Mouse (Mus musculus) ES-E14 (cell line): ENCODE results near the gene Fut11. TPM values are rescaled to one million over a fixed set of nuclear protein-coding genes. Genes with fewer than 3 reads are reported as not detected.

ENCODE experiments used
- DNase-seq: peaks from one replicate; pipeline ENCODE4 v3.0.0-alpha.2; 2013; ENCODE audit warnings: low read depth, low spot score
- H3K27ac ChIP-seq: 2 replicates; pipeline ENCODE4 v1.5.1; 2012; ENCODE audit warnings: low read depth, mild to moderate bottlenecking, low read length, moderate library complexity, mixed read lengths; ENCODE audit not compliant: poor library complexity, insufficient read depth, severe bottlenecking
- H3K36me3 ChIP-seq: 2 replicates; pipeline ENCODE4 v1.6.1; 2012; ENCODE audit warnings: mild to moderate bottlenecking, low read length, moderate library complexity, mixed read lengths; ENCODE audit not compliant: control insufficient read depth, poor library complexity, insufficient read depth, severe bottlenecking
- H3K4me1 ChIP-seq, 2 experiments: fragments of 150-350 bp in 1 of 2; sonication (generic) in 1 of 2; 2 replicates each; pipeline ENCODE4 v1.6.1; 2012; ENCODE audit warnings: low read length in 2 of 2, mild to moderate bottlenecking in 1 of 2, mixed read lengths in 1 of 2; ENCODE audit not compliant: control insufficient read depth in 2 of 2, insufficient read depth in 2 of 2, poor library complexity in 1 of 2
- H3K4me3 ChIP-seq, 2 experiments: fragments of 150-350 bp in 1 of 2; sonication (generic) in 1 of 2; 2 replicates each; pipeline ENCODE4 v1.5.1; 2012; ENCODE audit warnings: low read length in 2 of 2, low read depth in 1 of 2, mild to moderate bottlenecking in 1 of 2, mixed read lengths in 1 of 2; ENCODE audit not compliant: insufficient read depth in 1 of 2, poor library complexity in 1 of 2, severe bottlenecking in 1 of 2
- H3K9ac ChIP-seq: 2 replicates; pipeline ENCODE4 v1.6.1; 2012; ENCODE audit warnings: low read depth, mild to moderate bottlenecking, low read length, mixed read lengths; ENCODE audit not compliant: poor library complexity, insufficient read depth, severe bottlenecking
- H3K9me3 ChIP-seq: fragments of 150-350 bp; sonication (generic); 2 replicates; pipeline ENCODE4 v1.6.1; 2012; ENCODE audit warnings: low read depth, mild to moderate bottlenecking, low read length; ENCODE audit not compliant: control insufficient read depth, insufficient read depth
- CHD2 ChIP-seq: IDR thresholded peaks from 2 replicates; pipeline ENCODE4 v1.6.1; 2014; ENCODE audit warnings: mild to moderate bottlenecking, low read depth, low read length, inconsistent platforms
- HCFC1 ChIP-seq: IDR thresholded peaks from 2 replicates; pipeline ENCODE4 v1.6.1; 2012; ENCODE audit warnings: low read length, inconsistent platforms, borderline replicate concordance; ENCODE audit not compliant: insufficient read depth
- MAFK ChIP-seq: IDR thresholded peaks from 2 replicates; pipeline ENCODE4 v1.6.1; 2014; ENCODE audit warnings: mild to moderate bottlenecking, low read depth, low read length, inconsistent platforms; ENCODE audit not compliant: insufficient read depth
- ZC3H11A ChIP-seq: IDR thresholded peaks from 2 replicates; pipeline ENCODE4 v1.6.1; 2012; ENCODE audit warnings: low read depth, mild to moderate bottlenecking, inconsistent platforms, low read length, borderline replicate concordance
- ZNF384 ChIP-seq: IDR thresholded peaks from 2 replicates; pipeline ENCODE4 v1.6.1; 2012; ENCODE audit warnings: low read depth, low read length, inconsistent platforms
- in situ Hi-C, 2 experiments: fragments of 600-800 bp; cut with MboI; formaldehyde crosslinking; loops; one replicate each; pipeline ENCODE4 v1.15.1; 2025; ENCODE audit warnings: low sequenced_read_pairs in 2 of 2, inconsistent platforms in 1 of 2; ENCODE audit not compliant: unreplicated experiment in 2 of 2
- total RNA-seq: library from RNA; depleted of rRNA; stranded (reverse); fragments of 300-350 nt; gene quantifications from 2 replicates; pipeline ENCODE4 v1.2.3, GENCODE M21; 2012; rRNA removed

The Fut11 gene
- total RNA-seq, 1 experiment = 5.0 TPM

DNA sequence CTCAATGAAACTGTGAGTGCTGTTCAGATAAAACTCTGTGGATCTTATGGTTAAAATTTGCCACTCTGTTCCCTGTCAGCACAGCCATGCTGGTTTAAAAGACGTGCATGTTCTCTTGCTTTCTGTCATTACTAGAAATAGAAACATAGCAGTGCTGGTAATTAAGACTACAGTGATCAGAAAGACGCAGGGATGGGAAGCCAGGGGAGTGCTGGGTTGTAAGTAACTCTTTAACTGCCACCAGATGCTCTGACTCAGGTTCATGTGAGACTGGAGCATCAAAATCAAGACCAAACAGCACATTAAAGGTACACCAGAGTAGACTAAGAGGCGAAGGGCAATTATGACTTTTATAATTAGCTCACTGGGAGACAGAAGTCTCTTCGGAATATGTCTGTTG lies 53.6 kb downstream of the Fut11 start:
- no peak for TF ChIP-seq HCFC1
- no peak for TF ChIP-seq ZNF384
- TF ChIP-seq CHD2 = no peak
- TF ChIP-seq MAFK = no peak
- H3K9me3 ChIP-seq = no peaks in the 10 kb centered on the region
- in situ Hi-C loops = no loop called here
- H3K4me3 ChIP-seq = no peak overlapping the region
- H3K36me3 ChIP-seq = peaks cover 3% of the 10 kb centered on the region; the same call in 1 of the 2 replicates
- peaks cover 0 to 2% of the 10 kb centered on the region in 2 experiments; a peak in 1 of 4 replicates for H3K4me1 ChIP-seq
- DNase-seq = no peak
- H3K9ac ChIP-seq = no peak overlapping the region
- no peak overlapping the region for H3K27ac ChIP-seq

DNA sequence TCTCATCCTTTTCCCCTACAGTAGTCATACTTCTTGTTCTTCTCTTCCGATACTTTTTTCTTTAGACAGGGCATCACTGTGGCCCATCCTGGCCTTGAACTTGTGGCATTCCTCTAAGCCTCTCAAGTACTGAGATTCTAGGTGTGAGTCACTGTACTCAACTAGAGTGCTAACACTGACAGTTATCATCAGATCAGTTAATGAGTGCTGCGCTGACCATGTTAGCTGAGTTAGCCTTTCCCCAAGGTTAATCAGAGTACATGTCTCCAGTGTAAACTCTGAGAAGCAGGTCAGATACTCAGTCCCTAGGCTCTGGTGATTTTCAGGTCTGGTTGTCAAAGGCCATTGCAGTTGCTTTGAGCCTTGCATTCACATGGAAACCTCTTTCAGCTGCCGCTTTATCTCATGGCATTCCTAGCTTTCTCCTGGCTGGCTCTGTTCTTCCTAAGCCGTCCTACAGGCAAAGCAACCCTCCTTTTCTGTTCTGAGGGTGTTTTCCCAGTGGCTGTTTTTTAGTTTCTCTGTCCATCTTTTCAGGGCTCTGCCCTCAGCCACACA lies 54.8 kb downstream of the Fut11 start:
- Histone ChIP-seq H3K4me1 (peaks cover 0 to 2% of the 10 kb centered on the region in 2 experiments; a peak in 1 of 4 replicates), H3K27ac (no peak overlapping the region), H3K4me3 (no peak overlapping the region), H3K9me3 (no peaks in the 10 kb centered on the region), H3K9ac (no peak overlapping the region), H3K36me3 (peaks cover 3% of the 10 kb centered on the region; the same call in 1 of the 2 replicates)
- no peak for DNase-seq
- in situ Hi-C loops = no loop called here
- TF ChIP-seq HCFC1 = no peak
- no peak for TF ChIP-seq ZC3H11A
- no peak for TF ChIP-seq MAFK
- no peak for TF ChIP-seq CHD2
- TF ChIP-seq ZNF384 = no peak

DNA sequence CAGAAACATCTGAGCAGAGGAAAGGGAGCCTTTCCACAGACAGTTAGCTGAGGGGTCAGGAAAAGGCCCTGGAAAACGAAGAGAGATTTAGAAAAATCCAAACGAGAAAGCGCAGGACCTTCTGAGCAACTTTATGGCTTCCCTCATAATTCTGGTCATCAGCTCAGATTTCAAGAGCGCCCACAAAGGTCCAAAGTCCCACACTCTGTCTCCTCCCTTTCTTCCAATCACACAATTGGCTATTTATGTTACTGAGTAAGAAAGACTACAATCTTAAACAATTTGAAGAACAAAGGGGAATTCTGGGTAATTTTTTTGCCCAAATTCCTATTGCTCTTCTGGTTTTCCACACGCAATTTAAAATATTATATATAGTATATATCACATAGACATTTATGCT lies 55.7 kb downstream of the Fut11 start:
- no peak overlapping the region for H3K4me3 ChIP-seq
- peaks cover 5% of the 10 kb centered on the region; the same call in 1 of the 2 replicates for H3K36me3 ChIP-seq

More for the DNA sequence above, 55.7 kb downstream of the Fut11 start:
- TF ChIP-seq MAFK = no peak
- no peak for TF ChIP-seq HCFC1
- TF ChIP-seq CHD2 = no peak
- no peak for TF ChIP-seq ZC3H11A
- TF ChIP-seq ZNF384 = no peak
- Histone ChIP-seq H3K9ac (no peak overlapping the region), H3K4me1 (peaks cover 0 to 2% of the 10 kb centered on the region in 2 experiments; a peak in 1 of 4 replicates), H3K9me3 (no peaks in the 10 kb centered on the region), H3K27ac (no peak overlapping the region)
- in situ Hi-C loops = no loop called here
- DNase-seq = no peak

Other genes with a start within 250 kb of the Fut11 start
- 0.36 and 0.58 TPM in 2 replicates for gene Cfap70, start 242.7 kb upstream of the Fut11 start, total RNA-seq
- gene Anxa7, start 214.8 kb upstream of the Fut11 start, total RNA-seq = 37.3 and 55.2 TPM in 2 replicates
- 1.1 and 1.7 TPM in 2 replicates for gene Mss51, start 198.1 kb upstream of the Fut11 start, total RNA-seq
- gene Ppp3cb, start 148.4 kb upstream of the Fut11 start, total RNA-seq = 30.8 and 32.0 TPM in 2 replicates
- gene Usp54, start 53.9 kb upstream of the Fut11 start, total RNA-seq = 15.3 and 16.6 TPM in 2 replicates
- gene Myoz1, start 38.4 kb upstream of the Fut11 start, total RNA-seq = 0.16 TPM in 1 of 2 replicates, not detected in the other
- 0.85 and 1.1 TPM in 2 replicates for gene Synpo2l, start 26.6 kb upstream of the Fut11 start, total RNA-seq
- gene Sec24c, start 20.7 kb upstream of the Fut11 start, total RNA-seq = 104 TPM in 2 replicates
- 136 and 137 TPM in 2 replicates for gene Chchd1, start 8.0 kb downstream of the Fut11 start, total RNA-seq
- 33.2 and 33.9 TPM in 2 replicates for gene Zswim8, start 12.6 kb downstream of the Fut11 start, total RNA-seq
- gene Ndst2, start 39.6 kb downstream of the Fut11 start, total RNA-seq = 12.1 and 19.1 TPM in 2 replicates
- gene Camk2g, start 99.1 kb downstream of the Fut11 start, total RNA-seq = 28.7 and 31.2 TPM in 2 replicates
- 4.4 and 13.7 TPM in 2 replicates for gene Plau, start 141.7 kb downstream of the Fut11 start, total RNA-seq
- gene Vcl, start 234.4 kb downstream of the Fut11 start, total RNA-seq = 92.1 and 116 TPM in 2 replicates